Comparison of ENCODE assay signal across 16 mouse cellular contexts in genomic region chr15:94160806-94161205, GRCm38 (mm10).
"Had no signal": no experiment of that assay in that cellular context is flagged by ENCODE, and none has a peak within 500 bp of the region (broad histone marks: within the 10 kb centered on the region; RNA-seq: fewer than 3 reads in every experiment).

No protein-coding gene starts in this region.

- DNase-seq: kidney, adult 8-10 months; kidney, postnatal 25 days; layer of hippocampus, adult 9-11 months; layer of hippocampus, postnatal 36 days; lung, embryonic 14.5 days; lung, postnatal 10 days; thymus, postnatal 36 days had no signal

- ATAC-seq: intestine, embryonic 15.5 days; liver, embryonic 12.5 days; midbrain, embryonic 15.5 days had no signal

- H3K36me3 ChIP-seq: intestine, embryonic 15.5 days; limb, embryonic 15.5 days; liver, embryonic 12.5 days; midbrain, embryonic 15.5 days; neural tube, embryonic 12.5 days; stomach, embryonic 15.5 days had no signal

- H3K4me3 ChIP-seq: intestine, embryonic 15.5 days; limb, embryonic 15.5 days; liver, embryonic 12.5 days; megakaryocyte, embryonic 14.5 days; midbrain, embryonic 15.5 days; neural tube, embryonic 12.5 days; stomach, embryonic 15.5 days had no signal

- H3K9me3 ChIP-seq: intestine, embryonic 15.5 days; limb, embryonic 15.5 days; liver, embryonic 12.5 days; midbrain, embryonic 15.5 days; stomach, embryonic 15.5 days had no signal

- H3K4me1 ChIP-seq: intestine, embryonic 15.5 days; limb, embryonic 15.5 days; liver, embryonic 12.5 days; megakaryocyte, embryonic 14.5 days; midbrain, embryonic 15.5 days; neural tube, embryonic 12.5 days; stomach, embryonic 15.5 days had no signal

- H3K9ac ChIP-seq: intestine, embryonic 15.5 days; limb, embryonic 15.5 days; liver, embryonic 12.5 days; lung, embryonic 14.5 days; midbrain, embryonic 15.5 days; neural tube, embryonic 12.5 days; stomach, embryonic 15.5 days had no signal

- H3K4me2 ChIP-seq: intestine, embryonic 15.5 days; limb, embryonic 15.5 days; liver, embryonic 12.5 days; lung, embryonic 14.5 days; midbrain, embryonic 11.5 days; midbrain, embryonic 15.5 days; neural tube, embryonic 12.5 days; stomach, embryonic 15.5 days had no signal

- H3K27ac ChIP-seq: intestine, embryonic 15.5 days; limb, embryonic 15.5 days; liver, embryonic 12.5 days; macrophage; midbrain, embryonic 15.5 days; neural tube, embryonic 12.5 days; stomach, embryonic 15.5 days had no signal

- H3K27me3 ChIP-seq: intestine, embryonic 15.5 days; limb, embryonic 15.5 days; liver, embryonic 12.5 days; megakaryocyte, embryonic 14.5 days; midbrain, embryonic 15.5 days; neural tube, embryonic 12.5 days; stomach, embryonic 15.5 days had no signal
